Mouse (Mus musculus): ENCODE results near the gene Mia2.

DNA sequence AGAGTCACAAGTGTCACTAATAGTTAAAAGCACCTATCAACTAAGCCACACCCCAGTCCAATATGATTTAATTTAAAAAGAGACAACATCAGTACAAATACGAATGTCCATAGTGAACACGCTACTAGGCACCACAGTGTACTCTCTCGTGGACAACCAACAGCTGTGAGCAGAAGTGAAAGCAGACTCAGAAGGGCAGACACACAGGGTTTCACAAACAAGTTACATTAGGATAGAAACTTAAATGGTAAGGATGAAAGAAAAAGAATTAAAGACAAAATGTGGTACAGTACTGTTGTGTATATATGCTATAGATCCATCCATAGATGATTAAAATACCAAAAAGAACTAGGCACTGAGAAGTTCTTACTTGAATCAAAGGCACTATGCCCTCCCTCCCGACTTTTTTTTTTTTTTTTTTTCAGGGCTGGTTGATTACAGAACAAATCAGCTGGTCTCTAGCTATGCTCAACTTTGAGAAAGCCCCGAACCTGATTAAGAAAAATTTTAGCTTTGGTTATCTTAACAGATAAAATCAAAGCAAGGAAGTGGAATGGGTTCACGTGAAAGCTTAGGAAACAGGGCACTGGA lies 121.2 kb downstream of the Mia2 start:
- TF ChIP-seq POLR2A (IDR thresholded peaks at IDR 0.05; ENCODE audit: low read depth, low read length) (no peak), CTCF (IDR thresholded peaks at IDR 0.05; ENCODE audit: borderline replicate concordance, insufficient read depth, low read length) (no peak)
